Mouse (Mus musculus) hindbrain, embryonic 14.5 days (tissue): ENCODE measurements around the gene Srd5a3. TPM values are rescaled to one million over a fixed set of nuclear protein-coding genes. Genes with fewer than 3 reads are reported as not detected.

Source experiments
- ATAC-seq: fragments of 200-750 bp; cut with Nextera tagmentation; 2 replicates; pipeline ENCODE4 v1.8.0; 2017; ENCODE audit warnings: moderate number of reproducible peaks, mild to moderate bottlenecking, moderate TSS enrichment, moderate library complexity; ENCODE audit not compliant: low FRiP score
- DNase-seq: peaks from one replicate; pipeline ENCODE4 v3.0.0-alpha.2; 2015; ENCODE audit warnings: low spot score
- H3K27ac ChIP-seq: fragments of 300-500 bp; sonication (generic); 2 replicates; pipeline ENCODE4 v1.5.1; 2014; ENCODE audit warnings: mild to moderate bottlenecking, moderate library complexity
- H3K27me3 ChIP-seq: fragments of 300-500 bp; sonication (generic); 2 replicates; pipeline ENCODE4 v1.6.1; 2014; ENCODE audit warnings: mild to moderate bottlenecking, low read length, mixed read lengths; ENCODE audit not compliant: control insufficient read depth, insufficient read depth
- H3K36me3 ChIP-seq: fragments of 300-500 bp; sonication (generic); replicated peaks from 2 replicates; pipeline ENCODE4 v1.6.1; 2014; ENCODE audit not compliant: control insufficient read depth, insufficient read depth
- H3K4me1 ChIP-seq: fragments of 300-500 bp; sonication (generic); replicated peaks from 2 replicates; pipeline ENCODE4 v1.6.1; 2014; ENCODE audit warnings: antibody characterized with exemption, low read length, mixed read lengths; ENCODE audit not compliant: control insufficient read depth, insufficient read depth
- H3K4me2 ChIP-seq: fragments of 300-500 bp; sonication (generic); replicated peaks from 2 replicates; pipeline ENCODE4 v1.6.1; 2014; ENCODE audit warnings: mild to moderate bottlenecking, moderate library complexity
- H3K4me3 ChIP-seq: fragments of 300-500 bp; sonication (generic); replicated peaks from 2 replicates; pipeline ENCODE4 v1.5.1; 2014; ENCODE audit warnings: mild to moderate bottlenecking, low read length
- H3K9ac ChIP-seq: fragments of 300-500 bp; sonication (generic); 2 replicates; pipeline ENCODE4 v1.6.1; 2014
- H3K9me3 ChIP-seq: fragments of 300-500 bp; sonication (generic); 2 replicates; pipeline ENCODE4 v1.6.1; 2016; ENCODE audit warnings: low read length; ENCODE audit not compliant: control insufficient read depth
- WGBS: fragments of 180-500 bp; shearing (Covaris S2); extraction: QIAGEN DNeasy Blood & Tissue Kit; methylation state at CpG from one replicate; pipeline ENCODE4 v1.1.7; 2014; 5-methylcytosine and 5-hydroxymethylcytosine counted together
- polyA plus RNA-seq: library from polyadenylated mRNA; unstranded; fragments of >200 nt; fragmentation: Nextera tagmentation; extraction: Ambion mirVana; gene quantifications from 2 replicates; pipeline ENCODE4 v1.2.1, GENCODE M21; 2014

Gene Srd5a3
- polyA plus RNA-seq, 1 experiment from 2014 or later, result 16.3 TPM

- H3K36me3 ChIP-seq, result 0 out of 2 replicates have a peak, but pooled peaks cover 4% of the 10 kb centered on the region
- H3K27ac ChIP-seq, result no peak overlapping the region
- no peak overlapping the region for H3K9ac ChIP-seq
- no peak overlapping the region for H3K4me2 ChIP-seq
- WGBS, result 66% methylated on average over 3 of the region's 3 CpGs
- H3K27me3 ChIP-seq, result no peaks in the 10 kb centered on the region
- H3K9me3 ChIP-seq, result no peaks in the 10 kb centered on the region
- ATAC-seq, result no peak
- no peak for DNase-seq
- no peak overlapping the region for H3K4me3 ChIP-seq
- peaks cover 14% of the 10 kb centered on the region for H3K4me1 ChIP-seq
These were observed 42.3 kb downstream of the Srd5a3 start for GRCm38 (mm10) chr5:76182326-76182725.

GRCm38 (mm10) chr5:76183043-76183749 is 43.1 kb downstream of the Srd5a3 start:
- H3K4me1 ChIP-seq, result peaks cover 14% of the 10 kb centered on the region
- 37% methylated on average over 17 of the region's 17 CpGs for WGBS
- DNase-seq, result no peak

GRCm38 (mm10) chr5:76183750-76184261 is 43.7 kb downstream of the Srd5a3 start, which contains the start of gene Tmem165:
Gene Tmem165 (plus strand): TSS chr5:76183880.
- DNase-seq, result peak; percentile 93
- peak within 1 kb of the TSS; percentile 85 for H3K4me3 ChIP-seq
- under 1% methylated on average over 49 of the region's 62 CpGs for WGBS
- H3K36me3 ChIP-seq, result 0 out of 2 replicates have a peak, but pooled peaks cover 4% of the 10 kb centered on the region
- no peaks in the 10 kb centered on the region for H3K9me3 ChIP-seq
- peak within 1 kb of the TSS; percentile 94 for H3K27ac ChIP-seq
- peak within 1 kb of the TSS; percentile 97 for H3K9ac ChIP-seq
- H3K27me3 ChIP-seq, result no peaks in the 10 kb centered on the region
- H3K4me1 ChIP-seq, result peaks cover 14% of the 10 kb centered on the region
- ATAC-seq, result peak; percentile 98
- peak within 1 kb of the TSS; percentile 78 for H3K4me2 ChIP-seq

More at GRCm38 (mm10) chr5:76183043-76183749, 43.1 kb downstream of the Srd5a3 start:
- no peak for ATAC-seq
- Histone ChIP-seq H3K9ac (peak overlapping the region; percentile 97), H3K4me2 (peak overlapping the region; percentile 78), H3K36me3 (0 out of 2 replicates have a peak, but pooled peaks cover 4% of the 10 kb centered on the region), H3K9me3 (no peaks in the 10 kb centered on the region), H3K27ac (peak overlapping the region; percentile 94), H3K27me3 (no peaks in the 10 kb centered on the region), H3K4me3 (peak overlapping the region; percentile 85)

GRCm38 (mm10) chr5:76184286-76185080 is 44.4 kb downstream of the Srd5a3 start:
- peak; percentile 86 for ATAC-seq

GRCm38 (mm10) chr5:76187885-76188284 is 47.8 kb downstream of the Srd5a3 start:
- Histone ChIP-seq H3K36me3 (0 out of 2 replicates have a peak, but pooled peaks cover 4% of the 10 kb centered on the region), H3K4me3 (no peak overlapping the region), H3K4me2 (no peak overlapping the region), H3K9me3 (no peaks in the 10 kb centered on the region), H3K27ac (no peak overlapping the region), H3K4me1 (peaks cover 14% of the 10 kb centered on the region), H3K9ac (no peak overlapping the region), H3K27me3 (no peaks in the 10 kb centered on the region)
- no peak for ATAC-seq
- no peak for DNase-seq
- WGBS, result 86% methylated on average over 5 of the region's 5 CpGs

More at GRCm38 (mm10) chr5:76184286-76185080, 44.4 kb downstream of the Srd5a3 start:
- Histone ChIP-seq H3K4me2 (peak overlapping the region; percentile 78), H3K9me3 (no peaks in the 10 kb centered on the region), H3K27me3 (no peaks in the 10 kb centered on the region), H3K9ac (peak overlapping the region; percentile 97), H3K36me3 (0 out of 2 replicates have a peak, but pooled peaks cover 4% of the 10 kb centered on the region), H3K4me1 (peaks cover 14% of the 10 kb centered on the region), H3K27ac (peak overlapping the region; percentile 94), H3K4me3 (peak overlapping the region; percentile 85)
- 7% methylated on average over 23 of the region's 38 CpGs for WGBS
- peak; percentile 60 for DNase-seq

- no peaks in the 10 kb centered on the region for H3K27me3 ChIP-seq
- 94% methylated on average over 4 of the region's 4 CpGs for WGBS
- no peak overlapping the region for H3K27ac ChIP-seq
- DNase-seq (no peak), ATAC-seq (no peak)
- H3K9me3 ChIP-seq, result no peaks in the 10 kb centered on the region
- H3K4me2 ChIP-seq, result no peak overlapping the region
- no peak overlapping the region for H3K9ac ChIP-seq
- 0 out of 2 replicates have a peak, but pooled peaks cover 9% of the 10 kb centered on the region for H3K36me3 ChIP-seq
- H3K4me1 ChIP-seq, result peaks cover 3% of the 10 kb centered on the region
- H3K4me3 ChIP-seq, result no peak overlapping the region
These were observed 50.5 kb downstream of the Srd5a3 start for GRCm38 (mm10) chr5:76190609-76191008.

GRCm38 (mm10) chr5:76193075-76193474 is 53.0 kb downstream of the Srd5a3 start:
- H3K27me3 ChIP-seq, result no peaks in the 10 kb centered on the region
- no peak overlapping the region for H3K4me3 ChIP-seq
- no peaks in the 10 kb centered on the region for H3K9me3 ChIP-seq
- no peaks in the 10 kb centered on the region; the same call in 1 of the 2 replicates for H3K4me1 ChIP-seq
- ATAC-seq (no peak), DNase-seq (no peak)
- H3K36me3 ChIP-seq, result 0 out of 2 replicates have a peak, but pooled peaks cover 5% of the 10 kb centered on the region
- H3K9ac ChIP-seq, result no peak overlapping the region
- H3K27ac ChIP-seq, result no peak overlapping the region
- H3K4me2 ChIP-seq, result no peak overlapping the region

- Histone ChIP-seq H3K4me3 (no peak overlapping the region), H3K9ac (no peak overlapping the region), H3K4me2 (no peak overlapping the region), H3K27ac (no peak overlapping the region), H3K4me1 (no peaks in the 10 kb centered on the region; the same call in 1 of the 2 replicates), H3K27me3 (no peaks in the 10 kb centered on the region), H3K9me3 (no peaks in the 10 kb centered on the region), H3K36me3 (0 out of 2 replicates have a peak, but pooled peaks cover 9% of the 10 kb centered on the region)
- no peak for ATAC-seq
- DNase-seq, result no peak
- 92% methylated on average over 6 of the region's 6 CpGs for WGBS
These were observed 54.4 kb downstream of the Srd5a3 start for GRCm38 (mm10) chr5:76194377-76194945.
